Mouse (Mus musculus) midbrain, postnatal 0 days (tissue): ENCODE data around the gene Wiz. TPM values are rescaled to one million over a fixed set of nuclear protein-coding genes. Genes with fewer than 3 reads are reported as not detected.

ENCODE experiments used
- ATAC-seq: fragments of 200-750 bp; cut with Nextera tagmentation; 2 replicates; pipeline ENCODE4 v1.8.0; 2017; ENCODE audit warnings: moderate number of reproducible peaks, mild to moderate bottlenecking, moderate TSS enrichment, moderate library complexity; ENCODE audit not compliant: low FRiP score
- DNase-seq: peaks from one replicate; pipeline ENCODE4 v3.0.0-alpha.2; 2015; ENCODE audit warnings: low spot score
- H3K27ac ChIP-seq: fragments of 300-500 bp; sonication (generic); 2 replicates; pipeline ENCODE4 v1.5.1; 2014; ENCODE audit warnings: low read depth, mild to moderate bottlenecking, low read length, mixed read lengths
- H3K27me3 ChIP-seq: fragments of 300-500 bp; sonication (generic); 2 replicates; pipeline ENCODE4 v1.6.1; 2014; ENCODE audit warnings: low read length, control low read depth, mixed read lengths; ENCODE audit not compliant: insufficient read depth
- H3K36me3 ChIP-seq: fragments of 300-500 bp; sonication (generic); 2 replicates; pipeline ENCODE4 v1.6.1; 2014; ENCODE audit warnings: low read length, control low read depth, mixed read lengths; ENCODE audit not compliant: insufficient read depth
- H3K4me1 ChIP-seq: fragments of 300-500 bp; sonication (generic); 2 replicates; pipeline ENCODE4 v1.6.1; 2014; ENCODE audit warnings: mild to moderate bottlenecking, control low read depth, antibody characterized with exemption, low read length, mixed read lengths; ENCODE audit not compliant: insufficient read depth
- H3K4me2 ChIP-seq: fragments of 300-500 bp; sonication (generic); 2 replicates; pipeline ENCODE4 v1.6.1; 2014; ENCODE audit warnings: low read depth, mild to moderate bottlenecking, low read length, mixed read lengths; ENCODE audit not compliant: poor library complexity, severe bottlenecking
- H3K4me3 ChIP-seq: fragments of 300-500 bp; sonication (generic); 2 replicates; pipeline ENCODE4 v1.5.1; 2014; ENCODE audit warnings: low read depth, mild to moderate bottlenecking, low read length, moderate library complexity
- H3K9ac ChIP-seq: fragments of 300-500 bp; sonication (generic); replicated peaks from 2 replicates; pipeline ENCODE4 v1.6.1; 2014; ENCODE audit warnings: mild to moderate bottlenecking, low read length, moderate library complexity, mixed read lengths; ENCODE audit not compliant: poor library complexity, severe bottlenecking
- H3K9me3 ChIP-seq: fragments of 300-500 bp; sonication (generic); 2 replicates; pipeline ENCODE4 v1.6.1; 2016; ENCODE audit warnings: low read length, control low read depth
- CTCF ChIP-seq: IDR thresholded peaks from 2 replicates; pipeline ENCODE4 v1.5.1; 2016; ENCODE audit warnings: antibody characterized with exemption, mild to moderate bottlenecking
- WGBS: fragments of 180-500 bp; shearing (Covaris S2); extraction: QIAGEN DNeasy Blood & Tissue Kit; methylation state at CpG from one replicate; pipeline ENCODE4 v1.1.7; 2014; 5-methylcytosine and 5-hydroxymethylcytosine counted together
- polyA plus RNA-seq: library from polyadenylated mRNA; unstranded; fragments of >200 nt; fragmentation: Nextera tagmentation; extraction: Ambion mirVana; gene quantifications from 2 replicates; pipeline ENCODE4 v1.2.1, GENCODE M21; 2015
- total RNA-seq: library from RNA; depleted of rRNA; stranded (reverse); fragments of >200 nt; gene quantifications from 2 replicates; pipeline ENCODE4 v1.2.3, GENCODE M21; 2014

Wiz gene
- total and polyA plus RNA-seq, 2 experiments from 2014 or later, result 41.3 to 68.0 TPM

DNA sequence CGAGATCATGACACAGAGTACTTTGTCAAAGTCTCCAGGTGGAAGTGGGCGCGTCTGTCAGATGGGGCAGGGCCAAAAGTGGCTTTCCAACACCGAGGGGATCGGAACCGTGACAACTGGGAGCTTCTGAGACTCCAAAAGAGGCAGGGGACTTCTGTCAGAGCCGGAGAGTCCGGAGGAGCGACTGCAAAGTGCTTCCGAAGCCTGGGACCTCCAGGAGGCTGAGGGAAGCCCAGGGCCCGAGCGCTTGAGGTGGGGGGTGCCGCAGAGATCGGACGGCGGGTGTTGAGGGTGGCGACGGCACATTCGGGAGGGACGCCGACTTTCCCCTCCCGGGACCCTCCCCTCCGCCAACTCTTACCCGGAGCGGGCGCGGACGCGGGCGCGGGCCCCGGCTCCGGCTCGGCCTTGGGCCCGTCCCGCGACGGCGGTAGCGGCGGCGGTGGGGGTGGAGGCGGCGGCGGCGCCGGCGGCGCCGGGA lies 25.4 kb downstream of the Wiz start:
- ATAC-seq (peak; percentile 24), DNase-seq (no peak)
- Histone ChIP-seq H3K27ac (peak overlapping the region; percentile 73), H3K4me2 (peak overlapping the region; percentile 85), H3K9me3 (no peaks in the 10 kb centered on the region), H3K4me3 (peak overlapping the region; percentile 90), H3K9ac (peak overlapping the region; percentile 93), H3K4me1 (peaks cover 11% of the 10 kb centered on the region), H3K36me3 (peaks cover 38% of the 10 kb centered on the region), H3K27me3 (no peaks in the 10 kb centered on the region)
- 2% methylated on average over 30 of the region's 50 CpGs for WGBS
- no peak for TF ChIP-seq CTCF

- Histone ChIP-seq H3K9ac (no peak overlapping the region), H3K36me3 (peaks cover 45% of the 10 kb centered on the region), H3K27me3 (no peaks in the 10 kb centered on the region), H3K9me3 (no peaks in the 10 kb centered on the region), H3K4me2 (peak overlapping the region; percentile 85; the same call in 1 of the 2 replicates), H3K4me3 (no peak overlapping the region), H3K4me1 (peaks cover 11% of the 10 kb centered on the region), H3K27ac (no peak overlapping the region)
- TF ChIP-seq CTCF, result no peak
- ATAC-seq (no peak), DNase-seq (no peak)
- WGBS, result 88% methylated on average over 4 of the region's 4 CpGs
These were observed 26.6 kb downstream of the Wiz start for GRCm38 (mm10) chr17:32362686-32363085.

- H3K4me2 ChIP-seq, result no peak overlapping the region
- H3K4me3 ChIP-seq, result no peak overlapping the region
- no peak overlapping the region for H3K27ac ChIP-seq
- H3K27me3 ChIP-seq, result no peaks in the 10 kb centered on the region
- 93% methylated on average over 18 of the region's 18 CpGs for WGBS
- peaks cover 11% of the 10 kb centered on the region for H3K4me1 ChIP-seq
- ATAC-seq (no peak), DNase-seq (no peak)
- H3K36me3 ChIP-seq, result peaks cover 66% of the 10 kb centered on the region
- no peak for TF ChIP-seq CTCF
- no peak overlapping the region for H3K9ac ChIP-seq
- no peaks in the 10 kb centered on the region for H3K9me3 ChIP-seq
These were observed 29.3 kb downstream of the Wiz start for GRCm38 (mm10) chr17:32359928-32360327.

GRCm38 (mm10) chr17:32358943-32359340 lies 30.3 kb downstream of the Wiz start:
- Histone ChIP-seq H3K9me3 (no peaks in the 10 kb centered on the region), H3K4me3 (no peak overlapping the region), H3K4me1 (peaks cover 11% of the 10 kb centered on the region), H3K36me3 (peaks cover 75% of the 10 kb centered on the region), H3K27ac (no peak overlapping the region), H3K9ac (no peak overlapping the region), H3K4me2 (no peak overlapping the region), H3K27me3 (no peaks in the 10 kb centered on the region)
- no peak for TF ChIP-seq CTCF
- DNase-seq (no peak), ATAC-seq (no peak)
- WGBS, result 95% methylated on average over 6 of the region's 6 CpGs

DNA sequence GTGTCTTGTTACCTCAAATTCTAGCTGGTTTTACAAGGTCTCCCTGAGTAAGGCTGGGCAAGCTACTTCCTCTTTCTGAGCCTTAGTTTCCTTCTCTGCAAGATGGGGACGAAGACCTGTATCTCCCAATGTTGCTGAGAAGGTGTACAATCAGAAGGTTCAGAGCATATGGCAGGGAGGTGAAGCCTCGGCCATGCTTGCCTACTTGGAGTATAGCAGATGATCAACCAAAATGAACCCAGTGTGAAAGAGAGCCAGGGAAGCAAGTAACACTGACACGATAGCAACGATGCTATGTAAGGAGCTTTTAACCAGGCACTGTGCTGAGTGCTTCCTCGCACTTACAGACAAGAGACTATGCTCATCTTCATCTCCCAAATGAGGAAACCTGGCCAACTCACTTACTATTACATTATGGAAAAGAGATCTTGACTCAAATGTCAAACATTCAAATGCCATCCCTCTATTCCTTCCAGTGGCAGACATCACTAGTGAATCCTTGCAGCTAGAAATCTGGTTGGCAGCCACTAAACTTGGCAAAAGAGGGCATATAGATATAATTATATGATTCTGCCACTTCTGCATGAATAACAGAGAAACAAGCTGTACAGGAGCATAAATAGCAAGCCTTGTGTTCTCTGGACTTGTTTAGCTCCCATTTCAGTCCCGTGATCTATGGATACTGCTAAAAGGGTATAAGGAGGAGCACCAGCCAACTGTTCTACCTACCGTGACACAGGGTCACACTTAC lies 30.9 kb downstream of the Wiz start:
- no peak for TF ChIP-seq CTCF
- Histone ChIP-seq H3K36me3 (peaks cover 79% of the 10 kb centered on the region), H3K9ac (no peak overlapping the region), H3K27me3 (no peaks in the 10 kb centered on the region), H3K9me3 (no peaks in the 10 kb centered on the region), H3K4me3 (no peak overlapping the region), H3K4me1 (peaks cover 9% of the 10 kb centered on the region), H3K4me2 (no peak overlapping the region), H3K27ac (no peak overlapping the region)
- no peak for DNase-seq
- no peak for ATAC-seq
- WGBS, result 96% methylated on average over 7 of the region's 7 CpGs
